Mouse (Mus musculus) fat pad, adult 2 months (tissue): ENCODE data around the gene Zfp536.
"Not testable (repeated sequence)": the region's sequence is repeated elsewhere in the genome, so short reads cannot be mapped to it uniquely, and the experiment has no call there.

Experiments
- DNase-seq: peaks from one replicate; pipeline ENCODE4 v3.0.0-alpha.2; 2011; ENCODE audit warnings: low read depth, low spot score; ENCODE audit errors: extremely low read depth

Gene Zfp536

DNA sequence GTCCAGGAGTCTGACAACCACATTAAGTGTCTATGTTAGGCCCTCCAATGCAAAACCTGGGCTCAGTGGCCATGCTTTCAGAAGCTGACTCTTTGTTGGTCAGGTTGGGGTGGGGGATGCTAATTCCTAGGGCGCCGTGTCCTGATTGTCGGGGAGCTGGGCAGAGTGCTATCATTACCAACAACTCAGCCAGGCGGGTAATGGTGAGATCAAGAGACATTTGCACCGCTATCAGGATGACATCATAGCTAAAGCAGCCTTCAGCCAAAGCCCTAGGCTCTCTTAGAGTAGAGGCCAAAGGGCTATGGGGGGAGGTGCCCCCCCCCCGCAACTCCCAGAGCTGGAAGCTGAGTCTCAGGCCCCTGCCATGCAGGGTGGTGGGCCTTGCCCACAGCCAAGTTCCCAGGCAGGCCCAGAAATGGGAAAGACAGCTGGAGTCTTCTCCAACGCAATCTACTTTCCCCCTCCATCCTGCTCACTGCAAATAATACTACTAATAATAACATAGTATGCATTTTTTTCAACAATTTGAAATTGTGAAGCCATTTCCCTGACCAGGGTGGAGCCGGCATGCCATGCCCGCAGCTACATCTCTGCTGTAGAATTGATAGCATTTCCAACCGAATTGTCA, 5.0 kb downstream of the Zfp536 start:
- DNase-seq = no peak

DNA sequence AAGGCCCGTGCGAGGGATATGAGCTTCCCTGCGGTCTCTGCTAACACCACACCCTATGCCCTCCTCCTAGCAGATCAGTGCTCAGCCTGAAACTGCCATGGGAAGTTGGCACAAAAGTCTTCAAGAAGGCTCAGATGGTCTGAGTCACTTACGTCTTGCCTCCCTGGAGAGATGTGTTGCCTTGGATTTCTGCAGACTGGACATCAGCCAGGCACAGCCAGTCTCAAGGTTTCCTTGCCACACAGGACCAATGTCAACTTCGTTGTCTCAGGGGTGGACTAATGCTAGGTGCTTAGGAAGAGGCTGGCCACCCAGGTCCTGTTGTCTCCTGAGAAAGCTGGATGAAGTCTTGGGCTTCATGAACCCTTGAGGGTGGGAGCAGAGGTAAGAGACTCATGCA, 14.6 kb downstream of the Zfp536 start:
- no peak for DNase-seq

DNA sequence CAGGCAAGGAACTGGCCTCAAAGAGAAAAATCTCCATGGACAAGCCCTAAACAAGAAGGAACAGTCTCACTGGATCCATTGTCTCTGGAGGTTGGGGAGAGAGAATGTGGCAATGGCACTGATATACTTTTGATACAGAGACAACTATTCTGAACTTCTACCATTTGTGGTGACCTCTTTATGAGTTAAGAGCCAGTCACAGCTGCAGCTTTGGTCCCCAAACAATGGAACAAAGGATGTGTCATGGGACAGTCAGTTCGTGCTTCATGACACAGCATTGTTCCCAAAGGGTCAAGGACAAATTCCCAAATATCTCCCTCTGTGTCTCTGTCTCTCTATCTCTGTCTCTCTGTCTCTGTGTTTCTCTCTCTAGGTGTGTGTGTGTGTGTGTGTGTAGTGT, 20.4 kb downstream of the Zfp536 start:
- no peak for DNase-seq

DNA sequence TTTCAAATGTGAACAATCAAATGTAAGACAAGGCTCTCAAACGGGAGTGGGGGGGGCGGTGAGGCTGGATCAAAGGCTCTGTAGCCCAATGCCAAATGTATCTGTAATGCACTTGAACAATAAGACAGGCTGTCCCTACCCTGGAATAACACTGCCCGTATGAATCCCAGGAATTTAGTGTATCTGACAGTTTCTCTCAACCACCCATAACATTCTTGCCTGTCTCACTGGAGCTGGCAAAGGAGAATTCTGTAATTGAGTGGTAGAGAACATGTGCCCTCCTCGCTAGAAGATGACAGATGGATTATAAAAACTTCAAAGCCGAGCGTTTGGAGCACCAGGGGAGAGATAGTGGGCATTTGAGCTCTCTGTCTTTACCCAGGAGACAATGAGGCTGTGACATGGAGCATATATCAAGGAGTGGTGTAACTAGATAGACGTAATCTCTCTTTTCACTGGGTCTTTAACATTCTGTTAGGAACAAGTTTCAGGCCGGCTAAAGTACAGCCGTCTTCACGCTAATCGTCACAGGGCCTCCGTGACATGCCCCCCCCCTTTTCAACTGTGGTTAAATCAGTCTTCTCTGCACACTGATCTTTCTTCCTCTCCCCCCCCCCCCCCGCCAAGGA, 27.2 kb downstream of the Zfp536 start:
- DNase-seq = no peak

DNA sequence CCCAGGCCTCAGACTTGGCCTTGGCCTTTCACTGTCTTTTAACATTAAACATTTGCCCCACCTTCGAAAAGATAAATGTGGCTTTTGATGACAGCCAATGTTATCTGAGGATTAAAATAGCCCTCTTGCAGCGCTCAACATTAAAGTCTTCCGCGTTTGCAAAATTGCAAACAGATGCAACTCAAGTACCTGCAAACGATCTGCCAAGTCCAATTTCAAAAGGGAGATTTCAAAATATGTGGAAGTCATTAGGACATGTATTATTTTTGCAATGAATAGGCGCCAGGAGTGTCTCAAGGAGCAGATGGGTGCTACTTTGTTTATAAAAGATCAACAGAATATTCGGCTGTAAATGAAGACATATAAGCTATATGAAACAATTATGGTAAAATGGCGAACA, 30.1 kb downstream of the Zfp536 start:
- no peak for DNase-seq

DNA sequence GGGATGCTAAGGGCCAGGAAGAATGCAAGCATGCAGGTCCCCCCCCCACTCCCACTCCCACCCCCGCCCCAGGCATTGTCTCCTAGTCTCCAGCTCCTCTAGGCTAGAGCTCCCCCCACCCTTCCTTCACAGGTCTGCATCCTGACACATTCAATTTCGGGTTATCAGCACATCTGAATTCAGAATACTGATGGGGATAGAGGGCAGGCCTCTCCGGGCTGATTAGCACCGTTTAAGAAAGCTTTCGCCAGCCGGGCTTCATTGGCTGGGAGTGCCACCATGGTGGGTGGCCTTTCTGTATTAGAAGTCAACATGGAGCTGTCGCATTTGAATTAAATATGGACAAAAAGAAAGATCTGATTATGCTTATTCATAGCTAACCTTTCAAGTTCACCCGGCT, 36.2 kb downstream of the Zfp536 start:
- DNase-seq = no peak

DNA sequence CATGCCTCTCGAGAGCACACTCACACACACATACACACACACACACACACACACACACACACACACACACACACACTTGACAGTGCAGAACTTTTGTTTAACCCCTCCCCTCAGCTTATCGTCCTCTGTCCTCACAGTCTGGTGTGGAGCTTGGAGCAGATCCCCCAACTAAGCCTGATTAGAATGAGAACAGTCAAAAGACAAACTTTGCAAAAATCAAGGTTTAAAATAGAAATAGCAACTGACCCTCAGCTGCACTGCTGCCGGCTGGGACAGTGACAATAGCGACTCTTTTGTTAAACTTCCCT, 37.1 kb downstream of the Zfp536 start:
- no peak for DNase-seq

DNA sequence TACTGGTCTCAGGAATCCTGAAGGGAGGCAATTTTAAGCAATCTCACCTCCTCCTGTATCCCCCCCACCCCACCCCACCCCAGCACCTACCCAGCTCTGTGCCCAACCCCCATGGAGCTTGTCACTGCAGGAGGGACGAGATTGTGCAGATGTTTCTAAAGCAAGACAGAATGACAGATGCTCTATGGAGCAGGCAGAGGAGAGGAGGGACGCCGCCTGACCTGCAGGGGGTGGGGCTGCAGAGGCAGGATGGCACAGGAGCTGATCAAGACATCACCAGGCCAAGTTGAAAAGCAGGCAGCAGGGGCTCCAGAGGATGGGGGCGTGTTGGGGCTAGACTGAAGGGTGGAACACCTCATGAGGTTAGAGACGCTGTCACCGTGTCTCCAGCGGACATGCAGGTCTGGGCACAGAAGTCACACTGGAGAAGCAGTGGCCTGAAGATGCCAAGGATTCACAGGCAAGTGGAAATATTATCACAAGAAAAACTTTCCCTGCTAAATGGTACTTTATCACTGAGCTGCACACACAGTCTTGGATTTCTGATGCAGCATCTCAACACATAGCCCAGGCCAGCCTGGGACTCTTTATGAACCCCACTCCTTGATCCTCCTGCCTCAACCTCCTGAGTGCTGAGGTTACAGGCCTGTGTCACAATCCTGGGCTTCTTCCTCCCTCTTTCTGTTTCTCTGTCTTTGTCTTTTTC, 37.6 kb downstream of the Zfp536 start:
- no peak for DNase-seq

DNA sequence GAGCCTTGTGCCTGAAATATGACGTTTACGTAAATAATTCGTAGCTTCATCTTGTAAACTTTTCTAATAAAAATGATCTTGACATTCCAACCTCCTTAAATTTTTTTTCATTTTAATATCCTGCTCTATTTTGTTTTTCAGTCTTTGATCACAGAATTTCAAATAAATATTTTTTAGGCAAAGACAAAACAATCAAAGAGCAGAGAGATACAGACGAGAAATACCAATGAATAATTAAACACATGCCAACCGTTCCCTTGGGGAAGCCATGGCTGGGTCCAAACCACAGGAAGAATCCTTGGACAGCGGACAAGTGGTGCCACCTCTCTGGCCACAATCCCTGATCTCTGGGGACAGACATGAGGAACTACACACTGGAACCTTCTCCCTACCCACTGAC, 38.3 kb downstream of the Zfp536 start:
- DNase-seq = no peak

DNA sequence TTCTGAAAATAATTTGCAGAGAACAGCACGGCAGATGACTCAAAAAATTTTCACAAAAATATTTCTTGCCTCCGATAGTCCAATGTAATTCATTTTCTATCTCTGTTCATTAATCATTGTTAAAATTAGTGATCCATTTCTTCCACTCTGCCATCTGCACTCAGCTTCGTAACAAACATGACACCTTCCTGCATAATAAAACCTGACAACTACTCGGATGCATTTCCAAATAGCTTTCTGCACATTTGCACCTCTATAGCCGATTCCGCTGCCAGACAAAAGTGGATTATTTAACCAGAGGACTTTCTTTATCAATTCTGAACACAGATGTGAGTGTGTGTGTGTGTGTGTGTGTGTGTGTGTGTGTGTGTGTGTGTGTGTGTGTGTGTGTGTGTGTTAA, 38.9 kb downstream of the Zfp536 start:
- no peak for DNase-seq

DNA sequence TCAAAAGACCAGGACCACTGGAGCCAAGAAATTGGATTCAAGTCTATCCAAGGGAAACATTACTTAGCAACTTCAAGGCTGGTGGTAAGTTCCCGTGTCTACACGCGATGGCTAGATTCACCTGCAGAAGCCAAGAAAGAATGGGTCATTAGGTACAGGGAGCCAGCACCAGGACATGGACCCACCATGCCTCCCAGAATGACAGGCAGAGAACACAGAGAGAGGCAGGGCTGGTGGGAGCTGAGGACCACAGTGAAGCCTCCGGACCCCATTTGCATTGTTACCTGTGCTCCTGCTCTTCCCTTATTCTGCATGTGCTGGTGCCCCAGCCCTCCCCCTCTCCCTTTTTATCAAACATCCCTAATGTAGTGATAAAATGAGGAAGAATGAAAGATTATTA, 39.4 kb downstream of the Zfp536 start:
- no peak for DNase-seq

DNA sequence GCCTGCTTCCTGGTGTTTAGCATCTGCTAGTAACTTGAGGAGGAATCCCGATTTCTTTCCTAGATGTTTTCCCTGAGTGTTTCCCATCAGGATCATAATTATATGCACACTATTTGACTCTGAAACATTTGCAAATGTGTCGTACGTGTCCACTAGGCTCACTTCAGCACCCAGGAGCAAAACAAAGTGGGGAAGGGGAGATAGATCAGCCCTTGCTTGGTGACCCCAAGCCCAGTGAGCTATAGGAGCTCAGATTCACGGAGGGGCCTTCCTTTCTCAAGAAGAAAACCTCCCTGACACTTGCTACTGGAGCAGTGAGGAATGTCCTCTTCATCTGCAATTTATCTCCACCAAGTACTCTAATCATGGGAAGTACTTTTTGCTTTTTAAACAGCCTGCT, 40.7 kb downstream of the Zfp536 start:
- no peak for DNase-seq

DNA sequence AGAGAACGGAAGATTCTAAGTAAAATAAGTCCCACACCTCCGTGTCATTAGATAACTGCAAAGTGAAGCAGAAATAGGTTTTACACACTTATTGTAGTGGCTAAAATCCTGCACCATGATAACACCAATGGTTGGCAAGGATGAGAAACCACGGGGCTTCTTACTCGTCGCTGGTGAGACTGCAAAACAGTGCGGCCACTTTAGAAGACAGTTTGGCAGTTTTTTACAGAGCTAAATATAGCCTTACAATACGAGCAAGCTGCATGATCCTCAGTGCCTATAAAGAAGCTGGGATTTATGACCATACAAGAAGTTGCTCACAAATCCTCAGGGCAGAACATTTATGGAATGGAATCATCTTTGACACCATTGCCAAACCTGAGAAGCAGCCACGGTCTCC, 45.7 kb downstream of the Zfp536 start:
- no peak for DNase-seq

DNA sequence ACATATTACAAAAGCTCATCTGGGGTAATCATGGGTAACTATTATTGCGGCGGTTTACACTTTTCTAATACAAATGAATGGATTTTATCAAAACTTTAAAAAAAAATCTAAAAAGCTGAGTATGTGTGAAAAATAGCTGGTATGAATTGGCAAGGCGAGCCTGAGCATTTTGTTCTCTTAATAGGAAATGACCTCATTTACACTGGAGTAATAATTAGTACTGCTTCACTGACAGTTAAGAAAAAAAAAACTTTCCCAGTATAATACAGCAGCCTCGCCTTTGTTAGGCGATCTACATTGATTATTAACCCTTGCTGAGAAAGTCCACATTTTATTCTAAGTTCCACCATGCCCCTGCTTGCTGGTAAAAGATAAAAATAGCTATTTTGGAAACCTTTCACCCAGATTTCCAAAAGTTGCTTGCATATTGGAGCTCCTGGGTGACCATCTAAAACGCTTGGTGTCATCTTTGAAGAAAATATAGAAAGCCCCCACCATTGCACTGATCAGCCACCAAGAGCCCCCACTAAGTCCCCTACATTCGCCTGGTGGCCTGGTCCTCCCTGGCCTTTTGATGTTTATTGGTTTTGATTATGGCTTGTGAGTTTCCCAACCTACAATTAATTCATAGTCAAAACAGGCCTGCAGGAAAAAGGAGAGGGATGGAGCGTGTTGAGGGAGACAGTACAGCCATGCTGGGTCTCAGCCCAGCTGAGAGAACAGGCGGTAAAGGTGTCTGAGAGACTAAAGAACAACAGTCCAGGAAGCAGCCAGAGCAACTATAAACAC, 49.2 kb downstream of the Zfp536 start:
- no peak for DNase-seq

DNA sequence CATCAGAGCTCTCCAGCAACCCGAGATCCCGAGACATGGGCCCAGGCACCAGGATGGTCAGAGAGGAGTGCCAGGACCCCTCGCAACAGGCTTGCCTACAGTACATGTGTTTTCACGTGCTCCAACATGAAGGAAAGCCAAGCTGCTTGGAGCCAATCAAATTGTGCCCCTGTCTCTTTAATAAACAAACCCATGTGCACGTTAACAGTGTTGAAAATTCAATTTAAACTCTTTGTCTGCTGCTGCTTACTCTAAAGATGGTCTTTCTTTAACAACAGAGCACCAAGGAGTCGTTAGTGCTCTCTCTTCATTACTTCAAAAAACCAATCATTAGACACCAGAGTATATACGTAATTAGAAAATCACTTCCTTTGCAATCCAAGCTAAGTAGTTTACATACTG, 50.2 kb downstream of the Zfp536 start:
- no peak for DNase-seq

DNA sequence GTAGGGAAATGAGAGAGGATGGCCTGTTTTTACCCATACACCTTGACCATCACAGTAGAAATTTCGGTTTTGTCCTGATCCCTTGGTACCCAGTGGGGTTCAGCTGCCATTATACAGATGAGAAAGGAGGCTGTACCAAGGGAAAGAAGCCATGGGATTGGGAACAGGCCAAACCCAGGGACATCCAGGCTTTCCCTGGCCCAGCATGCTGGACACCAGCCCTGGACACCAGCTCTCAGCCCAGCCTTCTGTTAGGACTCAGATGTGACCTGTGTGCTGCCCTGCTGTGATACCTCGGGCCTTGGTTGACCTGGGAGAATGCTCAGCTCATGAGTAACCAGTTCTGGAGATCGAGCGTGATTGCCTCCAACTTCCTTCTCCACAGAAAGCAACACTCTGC, 51.8 kb downstream of the Zfp536 start:
- no peak for DNase-seq

DNA sequence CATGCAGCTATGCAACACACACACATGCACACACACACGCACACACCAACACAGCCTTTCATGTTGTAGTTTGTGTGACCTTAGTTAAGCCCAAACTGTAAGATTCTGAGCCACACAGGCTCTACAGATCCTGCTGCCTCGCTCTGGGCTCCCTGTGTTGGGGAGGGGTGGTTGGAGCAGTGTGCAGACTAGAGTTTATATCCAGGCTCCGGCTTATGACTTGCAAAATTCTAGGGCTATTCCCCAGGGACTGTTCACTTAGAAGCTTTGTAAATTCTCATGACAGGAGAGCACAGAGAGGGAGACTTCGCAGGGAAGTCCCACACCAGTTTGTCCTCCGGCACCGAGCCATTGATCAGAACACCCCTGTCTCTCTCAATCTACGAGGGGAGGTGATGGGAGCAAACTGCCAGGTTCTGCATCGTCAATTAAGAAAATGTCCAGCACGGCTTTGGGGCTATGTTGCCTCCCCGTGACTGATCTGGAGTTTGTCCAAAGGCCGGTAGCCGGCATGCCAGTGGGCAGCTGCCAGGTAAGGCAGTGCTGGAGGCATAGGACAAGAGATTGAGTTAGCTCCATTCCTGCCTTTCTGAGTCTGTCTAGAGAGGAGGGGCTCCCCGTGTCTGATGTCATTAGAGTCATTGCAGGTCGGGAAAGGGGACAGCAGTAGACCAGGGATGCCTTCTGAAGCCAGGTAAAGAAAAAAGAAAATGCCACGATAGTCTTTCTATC, 54.6 kb downstream of the Zfp536 start:
- no peak for DNase-seq

DNA sequence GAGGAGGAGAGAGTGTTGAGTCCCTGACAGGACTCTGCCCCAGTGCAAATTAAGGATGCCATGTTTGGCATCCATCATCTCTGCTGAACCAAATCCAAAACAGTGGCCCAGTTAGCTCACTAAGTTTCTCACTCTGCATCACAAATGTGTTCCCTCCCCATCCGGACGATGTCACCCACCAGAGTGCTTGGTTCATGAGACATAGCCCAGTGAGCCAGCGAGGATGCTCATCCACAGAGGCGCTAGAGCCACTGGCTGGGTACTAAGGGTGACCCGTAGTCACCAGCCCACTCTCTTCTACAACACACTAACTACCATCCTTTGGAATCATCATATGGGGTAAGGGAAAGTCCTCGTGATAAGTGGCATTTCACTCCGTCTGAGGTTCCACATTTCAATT, 56.4 kb downstream of the Zfp536 start:
- DNase-seq = no peak

DNA sequence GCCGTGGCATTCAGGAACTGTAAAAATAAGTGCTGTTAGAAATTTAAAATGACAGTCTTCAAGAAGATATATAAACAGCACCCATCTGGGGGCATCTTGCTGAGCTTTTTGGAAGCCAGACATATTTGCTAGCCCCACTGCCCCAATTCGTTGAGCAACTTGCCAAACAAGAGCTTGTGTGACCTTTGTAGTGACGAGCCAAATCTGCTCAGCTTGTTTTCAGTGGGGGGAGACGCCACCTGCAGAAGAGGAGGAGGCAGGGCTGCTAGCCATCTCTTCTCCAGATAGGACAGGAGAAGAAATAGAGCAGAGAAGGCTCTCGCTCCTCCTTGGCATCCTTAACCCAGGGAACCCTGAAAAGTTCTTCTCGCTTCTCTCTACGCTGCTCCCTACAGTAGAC, 56.8 kb downstream of the Zfp536 start:
- no peak for DNase-seq

DNA sequence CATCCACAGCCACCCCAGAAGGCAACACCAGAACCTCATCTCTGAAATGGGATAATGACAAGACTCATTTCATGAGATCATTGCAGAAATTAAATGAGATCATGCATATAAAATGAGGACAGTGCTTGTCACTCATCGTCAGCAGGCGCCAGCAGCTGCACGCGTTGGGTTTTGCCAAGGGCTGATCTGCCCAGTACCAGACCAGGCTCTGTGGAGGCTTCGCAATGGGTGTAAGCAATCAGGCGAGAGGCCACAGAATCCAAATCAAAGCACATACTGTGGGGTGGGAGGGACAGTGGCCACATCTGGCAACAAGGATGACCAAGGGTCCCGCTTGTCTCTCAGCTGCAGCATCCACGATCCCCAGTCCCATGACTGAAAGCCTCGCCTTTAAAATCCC, 69.0 kb downstream of the Zfp536 start:
- DNase-seq = no peak

DNA sequence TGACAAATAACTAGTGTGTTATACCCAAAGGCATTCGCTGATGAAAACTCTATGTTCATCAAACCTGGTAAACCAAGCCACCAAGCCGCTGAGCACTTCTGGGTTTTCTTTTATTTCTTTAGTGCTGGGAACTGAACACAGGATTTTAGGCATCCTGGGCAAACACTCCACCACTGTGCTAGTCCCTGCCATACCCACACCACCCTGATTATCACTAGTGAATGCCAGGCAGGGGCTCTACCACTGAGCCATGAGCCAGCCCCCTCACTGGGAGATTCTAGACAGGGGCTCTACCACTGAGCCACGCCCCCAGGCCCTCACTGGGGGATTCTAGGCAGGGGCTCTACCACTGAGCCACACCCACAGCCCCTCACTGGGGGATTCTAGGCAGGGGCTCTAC, 76.1 kb downstream of the Zfp536 start:
- DNase-seq = not testable (repeated sequence)
